Mouse (Mus musculus) CH12.LX (cell line): ENCODE data around the gene Cdc40.

Experiments
- CTCF ChIP-seq, 2 experiments: IDR thresholded peaks in 1 of 2; conservative IDR thresholded peaks in 1 of 2; 2 replicates each; pipeline ENCODE4 v1.5.1; 2011 to 2012; ENCODE audit warnings: low read depth in 2 of 2, low read length in 2 of 2, improper control_type of control experiment in 1 of 2, inconsistent platforms in 1 of 2, mild to moderate bottlenecking in 1 of 2, moderate library complexity in 1 of 2
- EP300 ChIP-seq: IDR thresholded peaks from 2 replicates; pipeline ENCODE4 v1.6.1; 2011; ENCODE audit warnings: low read length, improper control_type of control experiment
- MEF2A ChIP-seq: IDR thresholded peaks from 2 replicates; pipeline ENCODE4 v1.6.1; 2014; ENCODE audit warnings: low read depth, mild to moderate bottlenecking, inconsistent platforms, low read length, improper control_type of control experiment, borderline replicate concordance
- MXI1 ChIP-seq: IDR thresholded peaks from 2 replicates; pipeline ENCODE4 v1.6.1; 2011; ENCODE audit warnings: mild to moderate bottlenecking, low read depth, low read length, improper control_type of control experiment
- RCOR1 ChIP-seq: conservative IDR thresholded peaks from 2 replicates; pipeline ENCODE4 v1.6.1; 2012; ENCODE audit warnings: low read depth, mild to moderate bottlenecking, inconsistent platforms, low read length, improper control_type of control experiment
- UBTF ChIP-seq: IDR thresholded peaks from 2 replicates; pipeline ENCODE4 v1.6.1; 2012; ENCODE audit warnings: low read depth, mild to moderate bottlenecking, inconsistent platforms, low read length, improper control_type of control experiment, moderate library complexity
- ZMIZ1 ChIP-seq: IDR thresholded peaks from 2 replicates; pipeline ENCODE4 v1.6.1; 2012; ENCODE audit warnings: low read depth, mild to moderate bottlenecking, inconsistent platforms, low read length, improper control_type of control experiment

GRCm38 (mm10) chr10:40906802-40907201 lies 23.7 kb upstream of the Cdc40 start:
- TF ChIP-seq MEF2A (no peak), RCOR1 (no peak), UBTF (no peak), ZMIZ1 (no peak), MXI1 (no peak), CTCF (conservative IDR thresholded peaks at IDR 0.05 in 1 of 2, IDR thresholded peaks at IDR 0.05 in 1 of 2; ENCODE audit: low read depth in 2 of 2, low read length in 2 of 2) (no peak), EP300 (no peak)
